Mouse (Mus musculus): ENCODE measurements at regions not wholly inside any gene's neighbourhood (a gene's known extent, or its start where the extent isn't known, plus 50 kb on each side); places are given as distances from the start of the nearest gene placed in this dataset.

DNA sequence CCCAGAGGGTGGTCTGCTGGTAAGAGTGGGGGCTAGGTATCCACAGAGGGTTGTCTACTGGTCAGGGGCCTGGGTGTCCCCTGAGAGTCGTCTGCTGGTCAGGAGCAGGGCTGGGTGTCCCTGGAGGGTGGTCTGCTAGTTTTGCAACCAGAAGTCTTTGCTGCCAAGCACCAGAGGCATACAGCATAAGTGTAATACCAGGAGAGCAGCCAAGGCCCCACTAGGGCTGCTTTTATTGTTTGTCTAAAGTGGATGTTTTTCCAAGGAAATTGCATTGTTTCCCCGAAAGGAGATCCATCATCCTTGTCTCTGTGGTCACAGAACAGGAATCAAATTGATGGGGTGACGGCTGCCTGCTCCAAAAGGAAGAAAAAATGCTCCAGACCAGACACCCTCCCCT, 145.2 kb upstream of the Gm15217 start:
- TF ChIP-seq POLR2A (IDR thresholded peaks at IDR 0.05; ENCODE audit: borderline replicate concordance, low read depth, low read length) (no peak), CTCF (IDR thresholded peaks at IDR 0.05; ENCODE audit: low read depth, low read length) (no peak)

All from bone marrow macrophage, adult 2 months (primary cell).